Mouse (Mus musculus) layer of hippocampus, postnatal 10 days (tissue): Measurements from ENCODE around the gene Urah. TPM values are rescaled to one million over a fixed set of nuclear protein-coding genes. Genes with fewer than 3 reads are reported as not detected.
A peak's percentile ranks its signal among the peaks of the same experiment; 100 is the strongest.

Source experiments
- DNase-seq, 2 experiments: peaks; one replicate each; pipeline ENCODE4 v3.0.0; 2021; ENCODE audit warnings: low spot score in 2 of 2
- total RNA-seq, 2 experiments: library from RNA; stranded (reverse); gene quantifications; 2 replicates each; pipeline ENCODE4 v1.2.3; 2021

Gene Urah
- total RNA-seq, 2 experiments from 2014 or later: 1.2 TPM; not detected in 1

DNA sequence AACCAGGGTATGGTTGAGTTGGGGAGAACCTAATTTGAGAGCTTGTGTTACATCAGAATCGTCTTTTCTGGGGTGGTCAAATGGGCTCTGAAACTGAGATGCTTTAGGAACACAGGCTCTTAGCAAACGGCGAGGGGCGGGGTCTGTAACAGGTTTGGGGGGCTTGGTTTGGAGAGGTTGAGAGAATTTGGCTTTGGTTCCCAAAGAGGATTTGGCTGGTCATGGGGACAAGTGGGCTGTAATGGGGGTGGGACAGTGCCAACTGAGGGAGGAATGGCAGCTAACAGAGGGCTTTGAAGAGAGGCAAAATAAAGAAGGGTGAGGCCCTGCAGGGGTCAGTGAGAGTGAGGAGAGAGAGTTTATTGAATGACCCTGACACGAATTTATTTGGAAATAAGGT is 4.7 kb downstream of the Urah start:
- DNase-seq: no peak

DNA sequence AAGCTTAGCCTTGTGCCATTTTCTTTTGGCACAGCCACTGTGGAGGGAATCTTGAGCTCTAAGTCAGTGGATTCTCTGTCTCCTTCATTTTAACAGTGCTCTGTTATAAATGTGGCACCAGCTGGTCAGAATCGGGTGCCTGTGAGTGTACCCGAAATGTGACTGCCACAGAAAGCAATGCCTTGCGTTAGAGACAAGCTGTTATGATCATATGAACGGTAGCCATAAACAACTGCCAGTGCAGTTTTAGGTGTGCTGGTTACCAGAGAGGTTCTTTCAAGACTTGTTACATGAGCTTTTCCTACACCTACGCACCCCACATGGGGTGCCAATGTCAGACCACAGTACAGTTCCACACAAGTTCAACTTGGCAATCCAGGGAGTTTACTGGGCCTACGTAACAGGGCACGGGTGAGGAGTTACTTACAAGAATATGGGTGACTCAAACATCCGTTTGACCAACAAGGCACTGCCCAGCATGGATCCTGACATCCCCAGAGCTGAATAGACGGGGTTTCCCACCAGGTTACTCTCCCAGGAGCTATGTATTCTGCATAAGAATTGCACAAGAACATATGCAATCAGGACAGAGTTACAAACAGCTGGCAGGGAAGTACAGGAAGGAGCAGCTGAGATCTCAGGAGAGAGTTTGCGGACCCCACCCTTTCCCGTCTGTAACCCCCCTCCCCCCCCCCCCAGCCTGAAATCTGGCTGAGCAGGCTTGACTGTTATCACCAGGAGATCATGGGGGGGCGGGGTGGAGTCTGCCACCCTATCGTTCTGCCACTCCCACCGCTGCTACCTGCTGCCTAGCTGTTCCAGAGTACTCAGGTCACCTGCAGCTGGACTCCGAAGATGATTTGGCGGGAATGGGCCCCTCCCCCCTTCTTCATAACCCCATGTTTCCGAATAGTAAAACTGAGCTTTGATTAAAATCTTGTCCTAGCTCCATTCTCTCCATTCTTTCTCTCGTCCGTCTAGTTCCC is 6.2 kb downstream of the Urah start:
- no peak for DNase-seq

DNA sequence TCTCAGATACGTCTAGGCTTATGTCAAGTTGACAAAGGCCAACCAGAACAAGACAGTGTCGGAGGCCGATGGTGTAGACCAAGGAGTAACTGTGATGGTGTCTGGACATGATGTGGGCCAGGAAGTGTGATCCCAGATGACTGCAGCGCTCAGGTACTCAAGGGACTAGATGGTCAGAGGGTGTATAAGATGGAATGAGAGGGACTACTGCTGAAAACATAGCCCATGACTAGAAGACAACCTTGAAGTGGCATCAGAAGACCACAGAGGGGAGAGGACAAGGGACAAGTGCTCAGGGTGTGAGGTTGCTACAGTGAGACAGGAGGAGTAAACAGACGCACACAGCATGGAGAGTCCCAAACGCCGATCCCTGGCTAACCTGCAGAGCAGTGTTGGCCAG is 9.0 kb downstream of the Urah start:
- DNase-seq: no peak

DNA sequence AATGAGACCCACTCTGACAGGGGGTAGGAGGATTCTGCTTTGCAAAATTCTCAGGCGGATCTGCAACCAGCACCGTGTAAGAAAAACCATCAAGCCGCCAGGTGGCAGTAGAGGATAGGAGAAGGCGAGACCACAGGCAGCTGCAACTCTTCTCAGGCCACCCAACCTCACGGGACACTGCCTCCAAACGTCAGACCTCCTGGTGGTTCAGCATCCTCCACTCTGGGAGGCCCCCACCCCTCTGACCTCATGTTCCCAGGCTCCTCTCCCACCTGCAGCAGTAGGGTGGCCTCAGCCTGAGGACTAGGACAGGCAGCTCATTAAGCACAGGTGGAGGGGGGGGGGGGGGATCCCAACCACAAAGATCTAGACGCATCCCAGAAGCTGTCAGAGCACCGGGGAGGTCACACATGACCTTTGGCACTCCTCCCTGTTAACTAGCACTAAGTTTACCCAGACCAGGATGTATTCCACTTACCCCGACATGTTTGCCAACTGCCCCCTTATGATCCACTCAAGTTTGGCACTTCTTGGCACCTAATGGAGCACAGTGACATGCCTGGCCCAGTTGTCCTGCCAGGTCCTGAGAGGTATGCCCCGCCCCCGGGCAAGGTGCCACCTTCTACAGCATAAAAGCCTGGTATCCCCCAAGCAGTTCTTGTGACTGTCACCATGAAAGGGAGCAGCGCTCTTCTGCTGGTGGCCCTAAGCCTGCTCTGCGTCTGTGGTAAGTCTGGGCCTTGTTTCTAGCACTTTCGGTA is 10.3 kb downstream of the Urah start, which contains the start of gene Scgb1c1:
TSS of gene Scgb1c1 (plus strand) at position 643 of the 761 bp plus-strand sequence.
- DNase-seq: peak; percentile 96 to 97

DNA sequence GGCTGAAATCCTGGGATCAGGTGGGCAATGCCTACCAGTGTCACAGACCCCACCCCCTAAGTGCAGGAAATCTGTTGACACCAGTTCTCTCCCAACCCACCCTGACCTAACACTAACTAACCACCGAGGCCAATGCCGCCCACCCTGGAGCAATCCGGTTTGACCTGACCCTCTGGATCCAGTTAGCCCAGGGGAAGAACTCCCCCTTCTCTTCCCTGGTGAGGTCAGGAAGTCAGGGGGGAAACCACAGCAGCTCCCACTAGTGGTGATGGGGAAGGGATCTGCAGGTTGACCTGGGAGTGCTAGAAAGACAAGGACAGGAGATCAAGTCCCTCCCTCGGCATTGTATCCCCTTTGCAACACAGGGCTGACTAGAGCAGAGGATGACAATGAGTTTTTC is 10.9 kb downstream of the Urah start:
- DNase-seq: no peak

DNA sequence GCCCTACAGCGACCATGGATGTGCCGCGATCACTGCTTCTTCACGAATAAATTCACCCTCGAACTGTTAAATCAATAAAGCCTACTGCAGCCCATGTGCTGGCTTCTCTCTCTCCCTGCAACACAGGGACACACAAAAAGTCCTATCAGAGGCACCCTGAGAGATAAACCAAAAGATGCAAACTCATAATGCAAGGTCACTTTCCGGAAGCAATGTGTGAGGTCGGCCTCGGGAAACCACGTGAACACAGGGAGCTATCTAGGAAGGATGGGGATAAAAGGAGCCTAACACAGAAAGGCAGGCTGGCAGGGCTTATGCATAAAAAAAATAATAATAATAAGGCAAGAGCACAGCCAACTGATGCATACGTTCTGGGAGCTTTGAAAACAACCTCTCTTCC is 11.9 kb downstream of the Urah start:
- no peak for DNase-seq

DNA sequence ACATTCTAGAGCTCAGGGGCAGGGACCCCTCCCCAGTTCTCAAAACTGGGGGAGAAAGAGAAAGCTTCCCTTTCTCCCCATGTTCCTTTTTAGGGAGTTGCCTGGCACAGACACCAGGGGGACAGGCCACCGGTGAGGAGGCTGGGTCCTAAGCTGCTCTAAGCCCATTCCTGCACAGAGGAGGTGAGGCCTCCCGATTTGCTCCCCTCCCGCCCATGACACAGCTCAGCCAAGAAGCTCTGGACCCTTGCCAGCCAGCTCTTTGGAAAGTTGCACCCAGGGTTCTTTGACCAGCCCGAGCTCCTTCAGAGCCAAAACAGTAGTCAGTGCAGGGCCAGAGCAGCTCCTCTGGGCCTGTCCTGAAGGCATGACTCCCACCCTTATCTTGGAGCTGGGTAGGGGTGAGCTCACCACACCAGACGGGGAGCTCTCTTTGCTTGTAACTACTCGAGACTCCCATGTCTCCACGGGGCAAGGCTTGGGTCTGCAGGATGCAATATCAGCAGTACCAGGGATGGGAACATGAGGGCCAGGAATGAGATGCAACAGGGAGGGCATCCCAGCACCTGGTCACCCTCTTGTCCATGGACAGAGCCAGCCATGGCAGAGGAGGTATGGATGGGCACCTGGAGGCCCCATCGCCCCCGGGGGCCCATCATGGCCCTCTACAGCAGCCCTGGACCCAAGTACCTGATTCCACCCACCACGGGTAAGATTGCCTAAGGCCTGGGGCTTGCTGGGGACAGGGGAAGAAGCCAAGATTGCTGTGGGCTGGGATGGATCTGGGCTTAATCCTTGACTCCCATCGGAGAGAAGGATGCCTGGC is 13.2 kb downstream of the Urah start, which contains the start of gene Odf3:
TSS of gene Odf3 (plus strand) at position 51 of the 826 bp plus-strand sequence.
- peak in 1 of 2 experiments; percentile 63 for DNase-seq

DNA sequence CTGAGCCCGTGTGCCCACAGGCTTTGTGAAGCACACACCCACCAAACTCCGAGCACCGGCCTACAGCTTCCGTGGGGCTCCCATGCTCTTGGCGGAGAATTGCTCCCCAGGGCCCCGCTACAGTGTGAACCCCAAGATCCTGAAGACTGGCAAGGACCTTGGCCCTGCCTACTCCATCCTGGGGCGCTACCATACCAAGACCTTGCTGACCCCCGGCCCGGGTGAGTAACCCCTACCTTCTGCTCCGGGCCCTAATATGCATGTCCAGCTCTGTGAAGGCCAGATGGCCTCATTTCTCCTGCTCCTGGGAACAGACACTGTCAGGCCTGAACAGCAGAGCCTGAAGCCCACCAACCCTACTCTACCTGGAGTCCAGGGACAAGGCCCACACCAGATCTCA is 13.8 kb downstream of the Urah start:
- DNase-seq: no peak

DNA sequence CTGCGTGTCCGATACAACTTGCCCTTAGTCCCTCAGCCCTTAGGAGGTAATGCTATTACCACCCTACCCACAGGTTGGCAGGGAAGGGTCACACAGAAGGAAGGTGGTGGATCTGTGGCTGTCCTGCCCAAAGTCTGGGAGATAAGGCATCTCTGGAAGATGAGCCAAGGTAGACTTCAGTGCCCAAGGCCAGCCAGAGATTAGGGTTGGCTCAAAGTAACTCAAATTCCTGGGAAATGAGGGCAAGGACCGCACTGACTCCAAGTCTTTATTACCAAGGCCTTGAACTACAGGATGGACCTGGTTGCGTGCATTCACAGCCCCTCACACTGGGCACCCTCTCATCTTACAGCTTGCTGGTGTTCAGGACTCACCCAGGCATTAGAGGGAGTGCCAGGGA is 17.1 kb downstream of the Urah start:
- DNase-seq: no peak

DNA sequence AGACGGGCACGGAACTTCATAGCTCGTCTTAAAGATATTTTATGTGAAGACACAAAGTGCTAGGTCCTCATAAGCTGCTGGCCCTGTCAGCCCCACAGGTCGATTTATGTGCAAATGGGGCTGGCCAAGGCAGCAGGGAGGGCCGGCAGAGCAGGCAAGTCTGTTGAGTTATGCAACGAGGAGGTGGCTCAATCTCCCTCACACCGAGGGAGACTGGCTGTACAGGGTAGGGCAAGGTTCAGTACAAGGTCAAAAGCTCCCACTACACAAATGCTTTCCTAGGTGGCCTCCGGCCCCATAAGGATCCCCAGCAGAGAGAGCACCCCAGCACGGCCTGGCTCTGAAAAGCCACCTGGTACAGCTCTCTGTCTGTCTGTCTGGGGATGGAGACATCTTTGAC is 18.6 kb downstream of the Urah start:
- DNase-seq: no peak

DNA sequence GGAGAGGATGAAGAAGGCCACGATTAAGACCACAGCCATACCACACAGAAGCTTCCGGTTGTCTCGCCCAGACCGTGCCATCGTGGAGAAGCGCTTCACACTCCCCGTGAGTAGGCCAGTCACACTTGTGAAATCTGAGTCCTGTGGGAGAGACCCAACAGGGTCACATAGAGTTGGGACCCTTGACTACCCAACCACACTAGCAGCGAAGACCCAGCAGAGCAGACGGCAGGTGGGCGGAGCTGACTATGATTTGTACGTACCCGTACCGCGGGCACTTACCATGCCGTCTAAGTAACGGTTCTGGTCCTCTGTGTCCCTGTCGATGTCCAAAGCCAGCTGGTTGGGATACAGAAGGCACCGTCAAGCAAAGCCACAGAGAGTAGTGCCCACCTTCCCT is 19.7 kb downstream of the Urah start:
- no peak for DNase-seq

DNA sequence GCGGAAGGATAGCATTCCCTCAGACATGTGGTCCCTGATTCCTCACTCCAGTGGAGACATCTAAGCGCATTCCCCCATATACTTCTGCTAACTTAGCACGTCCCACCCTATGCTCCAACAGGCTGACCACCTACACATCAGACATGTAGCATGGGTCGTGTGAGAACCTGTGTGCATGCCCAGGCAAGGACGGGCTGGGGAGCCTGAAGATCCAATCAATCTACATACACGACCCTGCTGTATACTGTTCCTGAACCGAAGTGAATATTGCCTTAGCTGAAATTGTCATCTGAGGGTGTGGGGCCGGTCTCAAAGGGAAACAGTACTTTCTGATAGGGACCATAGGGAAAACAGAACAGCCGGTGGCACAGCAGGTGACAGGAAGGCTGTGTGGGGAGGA is 20.4 kb downstream of the Urah start:
- no peak for DNase-seq

DNA sequence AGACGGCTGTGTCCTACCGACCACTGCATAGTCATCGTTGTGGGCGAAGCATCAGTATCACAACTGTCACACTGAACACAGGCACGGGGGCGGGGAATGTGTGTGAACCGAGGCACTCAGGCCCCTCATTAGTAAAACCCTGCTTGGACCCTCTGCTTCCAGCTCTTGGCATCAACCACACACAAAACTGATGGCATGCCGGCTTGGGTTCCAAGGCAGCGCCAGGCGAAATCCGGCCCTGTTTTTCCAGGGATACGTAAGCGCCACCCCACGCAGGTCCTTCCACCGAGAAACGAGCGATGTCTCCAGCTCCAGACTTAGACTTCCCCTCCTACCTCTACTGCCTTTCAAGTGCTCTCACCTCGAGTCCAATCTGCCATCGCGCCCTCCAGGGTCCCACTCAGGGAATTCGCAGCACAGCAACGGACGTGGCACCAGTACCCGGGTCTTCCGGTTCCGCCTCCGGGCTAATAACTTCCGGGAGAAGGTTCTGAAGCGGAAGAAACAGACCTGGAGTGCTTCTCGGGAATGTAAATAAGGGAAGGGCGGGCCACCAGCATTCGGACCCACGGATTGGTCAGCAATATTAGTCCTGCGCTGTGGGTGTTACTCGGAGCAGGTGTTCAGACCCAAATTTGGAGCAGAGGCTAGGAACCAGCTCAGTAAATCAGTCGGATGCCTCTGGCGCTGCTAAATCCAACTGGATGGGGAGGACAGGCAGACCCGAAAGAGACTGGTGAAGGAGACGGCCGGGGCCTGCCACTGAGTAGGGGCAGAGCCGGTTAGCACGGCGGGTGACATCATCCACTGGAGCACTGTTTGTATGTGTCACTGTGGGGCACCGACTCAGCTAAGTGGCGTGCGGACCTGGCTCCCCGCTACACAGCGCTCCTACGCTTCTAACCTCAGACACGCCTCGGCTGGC is 21.3 kb downstream of the Urah start, which contains the start of gene Gm45785:
TSS of gene Gm45785 (minus strand) at position 472 of the 925 bp plus-strand sequence.
- peak; percentile 72 to 76 for DNase-seq

DNA sequence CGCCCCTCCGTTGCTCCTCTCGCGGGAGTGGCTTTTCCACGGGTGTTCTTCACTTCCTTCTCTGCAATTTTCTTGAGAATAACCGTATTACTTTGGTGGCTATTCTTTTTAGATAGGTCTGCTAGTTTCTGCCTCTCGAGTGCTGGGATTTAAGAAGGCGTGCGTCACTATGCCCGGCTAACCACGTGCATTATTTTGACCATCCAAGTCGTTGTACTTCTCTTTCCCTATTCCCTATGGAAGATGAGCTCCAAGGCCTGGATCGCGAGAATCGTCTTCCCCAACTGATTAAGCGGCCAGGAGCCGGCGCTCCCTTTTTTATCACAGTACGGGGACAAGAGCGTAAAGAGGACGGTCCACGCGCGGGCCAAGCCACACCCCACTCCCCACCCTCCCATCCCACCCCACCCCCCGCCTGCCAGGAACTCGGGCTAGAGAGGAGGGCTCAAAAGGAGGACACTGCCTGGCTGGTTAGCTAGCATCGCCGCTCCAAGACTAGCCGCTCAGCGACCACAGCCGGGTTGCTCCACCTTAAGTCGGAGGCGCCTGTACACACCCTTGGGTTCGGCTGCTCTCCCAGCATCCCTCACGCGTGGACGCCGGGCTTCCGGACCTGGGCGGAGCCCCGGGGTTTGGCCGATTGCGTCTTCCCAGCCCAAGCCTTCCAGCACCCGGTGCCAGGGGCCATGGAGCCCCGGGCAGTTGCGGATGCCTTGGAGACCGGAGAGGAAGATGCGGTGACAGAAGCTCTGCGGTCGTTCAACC is 22.1 kb downstream of the Urah start, which contains the start of gene Ric8a:
TSS of gene Ric8a (plus strand) at position 173 of the 765 bp plus-strand sequence.
- peak; percentile 82 to 85 for DNase-seq

DNA sequence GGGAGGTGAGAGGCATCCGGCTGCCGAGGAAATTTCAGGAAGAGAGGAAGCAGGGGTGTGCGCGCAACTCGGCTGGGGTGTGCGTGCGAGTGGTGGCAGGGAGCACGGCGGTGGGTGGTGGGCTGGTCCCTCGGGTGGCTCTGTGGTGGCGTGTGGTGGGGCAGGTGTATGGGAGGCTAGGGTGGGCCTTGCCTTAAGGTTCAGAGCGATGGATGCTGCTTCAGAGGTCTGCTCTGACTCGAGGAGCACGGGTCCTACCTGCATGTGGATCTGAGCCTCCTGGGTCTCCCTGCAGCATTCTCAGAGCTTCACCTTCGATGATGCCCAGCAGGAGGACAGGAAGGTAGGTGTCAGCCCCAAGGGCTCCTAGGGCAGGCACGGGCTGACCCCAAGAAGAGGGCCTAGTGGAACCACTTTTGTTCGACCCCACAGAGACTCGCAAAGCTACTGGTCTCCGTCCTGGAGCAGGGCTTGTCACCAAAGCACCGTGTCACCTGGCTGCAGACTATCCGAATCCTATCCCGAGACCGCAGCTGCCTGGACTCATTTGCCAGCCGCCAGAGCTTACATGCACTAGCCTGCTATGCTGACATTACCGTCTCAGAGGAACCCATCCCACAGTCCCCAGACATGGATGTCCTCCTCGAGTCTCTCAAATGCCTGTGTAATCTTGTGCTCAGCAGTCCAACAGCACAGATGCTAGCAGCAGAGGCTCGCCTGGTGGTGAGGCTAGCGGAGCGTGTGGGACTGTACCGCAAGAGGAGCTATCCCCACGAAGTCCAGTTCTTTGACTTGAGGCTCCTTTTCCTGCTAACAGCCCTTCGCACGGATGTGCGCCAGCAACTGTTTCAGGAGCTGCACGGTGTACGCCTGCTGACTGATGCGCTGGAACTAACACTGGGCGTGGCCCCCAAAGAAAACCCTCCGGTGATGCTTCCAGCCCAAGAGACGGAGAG is 23.0 kb downstream of the Urah start, which contains the start of gene Bet1l:
TSS of gene Bet1l (minus strand) at position 28 of the 956 bp plus-strand sequence.
- DNase-seq: peak in 1 of 2 experiments; percentile 42

DNA sequence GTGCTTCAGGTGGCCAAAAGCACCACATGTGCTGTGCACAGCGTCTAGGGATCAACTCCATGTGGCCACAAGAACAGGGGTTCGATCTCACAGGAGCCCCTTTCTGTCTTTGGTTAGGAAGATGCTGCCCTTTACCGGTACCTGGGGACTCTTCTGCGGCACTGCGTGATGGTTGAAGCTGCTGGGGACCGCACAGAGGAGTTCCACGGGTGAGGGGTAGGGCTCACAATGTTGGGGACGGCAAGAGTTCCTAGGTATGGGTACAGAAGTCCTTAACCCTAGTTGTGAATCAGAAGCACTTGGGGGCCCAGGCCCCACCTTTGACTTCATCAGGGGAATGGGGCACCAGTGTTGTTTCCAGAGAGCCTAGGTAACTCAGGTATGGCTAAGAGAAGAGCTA is 23.9 kb downstream of the Urah start:
- no peak for DNase-seq

DNA sequence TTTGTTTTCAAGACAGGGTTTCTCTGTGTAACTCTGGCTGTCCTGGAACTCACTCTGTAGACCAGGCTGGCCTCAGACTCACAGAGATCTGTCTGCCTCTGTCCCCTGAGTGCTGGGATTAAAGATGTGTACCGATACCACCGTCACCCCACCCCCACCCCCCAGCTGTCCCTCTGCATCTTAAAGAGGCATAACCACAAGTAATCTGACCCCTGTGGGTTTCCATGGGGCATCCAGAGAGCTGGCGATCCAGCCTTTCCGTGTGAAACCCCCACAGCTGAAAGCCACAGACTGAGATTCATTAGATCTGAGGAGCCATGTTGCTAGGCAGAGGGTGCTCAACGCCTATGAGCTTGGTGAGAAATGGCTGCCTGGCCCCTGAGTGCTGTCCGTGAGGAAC is 25.2 kb downstream of the Urah start:
- no peak for DNase-seq

DNA sequence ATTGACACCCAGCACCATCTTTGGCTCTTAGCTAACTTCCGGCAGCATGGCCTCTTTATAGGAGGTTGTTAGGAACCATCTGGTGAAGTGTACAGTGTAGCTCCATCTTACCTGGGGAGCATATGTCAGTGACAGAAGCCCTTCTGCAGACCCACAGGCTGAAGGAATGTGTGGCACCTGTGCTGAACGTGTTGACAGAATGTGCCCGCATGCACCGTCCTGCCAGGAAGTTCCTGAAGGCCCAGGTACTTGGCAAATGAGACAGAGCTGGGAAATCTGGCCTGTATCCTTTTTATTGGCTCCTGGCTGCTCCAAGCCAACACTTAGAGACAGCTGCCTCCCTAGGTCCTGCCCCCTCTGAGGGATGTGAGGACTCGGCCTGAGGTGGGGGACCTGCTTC is 25.9 kb downstream of the Urah start:
- DNase-seq: no peak
